Mouse (Mus musculus) thymus, adult 2 months (tissue): ENCODE data around the gene Ptprd.

Source experiments
- CTCF ChIP-seq: fragments of 200-500 bp; IDR thresholded peaks from 2 replicates; pipeline ENCODE4 v1.5.1; 2012; ENCODE audit warnings: mild to moderate bottlenecking, control low read depth, low read length, moderate library complexity, borderline replicate concordance; ENCODE audit not compliant: control insufficient read depth, poor library complexity, insufficient read depth; ENCODE audit errors: extremely low read depth
- POLR2A ChIP-seq: fragments of 200-500 bp; IDR thresholded peaks from 2 replicates; pipeline ENCODE4 v1.6.1; 2012; ENCODE audit warnings: mild to moderate bottlenecking, low read length, control low read depth, moderate library complexity; ENCODE audit not compliant: control insufficient read depth, poor library complexity, insufficient read depth; ENCODE audit errors: extremely low read depth

DNA sequence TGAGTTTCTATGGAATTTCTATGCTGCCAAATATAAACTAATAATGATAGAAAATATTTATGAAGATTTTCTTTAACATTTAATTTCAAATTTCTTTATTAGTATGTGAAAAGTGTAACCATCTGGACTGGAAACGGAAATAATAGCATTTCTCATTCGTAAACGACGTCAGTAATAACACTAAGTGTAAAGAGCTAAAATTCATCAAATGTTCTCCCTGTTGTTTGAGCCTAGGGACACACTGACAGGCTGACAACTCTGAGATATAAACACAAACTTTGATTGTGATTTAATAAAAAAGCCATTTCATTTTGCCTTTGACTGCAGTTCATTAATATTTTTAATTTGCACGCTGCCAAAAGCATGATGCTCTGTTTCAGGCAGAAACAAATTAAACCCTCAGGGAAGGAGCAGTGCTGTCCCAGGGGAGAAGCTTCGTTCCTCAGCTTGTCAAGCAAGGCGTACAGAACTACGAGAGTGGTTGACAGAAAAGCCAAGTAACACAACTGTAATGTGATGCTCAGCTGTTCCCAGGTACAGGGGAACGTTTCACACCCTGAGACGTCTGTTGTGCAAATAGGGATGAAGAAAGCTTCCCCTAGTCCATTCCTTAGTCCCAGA, 894.6 kb downstream of the Ptprd start:
- TF ChIP-seq CTCF (no peak), POLR2A (no peak)
